Mouse (Mus musculus) thymus, postnatal 25 days (tissue): ENCODE results near the gene Spty2d1.
"Not testable (repeated sequence)": the region's sequence is repeated elsewhere in the genome, so short reads cannot be mapped to it uniquely, and the experiment has no call there.

Experiments used
- DNase-seq: peaks from one replicate; pipeline ENCODE4 v3.0.0; 2022

Spty2d1 gene

DNA sequence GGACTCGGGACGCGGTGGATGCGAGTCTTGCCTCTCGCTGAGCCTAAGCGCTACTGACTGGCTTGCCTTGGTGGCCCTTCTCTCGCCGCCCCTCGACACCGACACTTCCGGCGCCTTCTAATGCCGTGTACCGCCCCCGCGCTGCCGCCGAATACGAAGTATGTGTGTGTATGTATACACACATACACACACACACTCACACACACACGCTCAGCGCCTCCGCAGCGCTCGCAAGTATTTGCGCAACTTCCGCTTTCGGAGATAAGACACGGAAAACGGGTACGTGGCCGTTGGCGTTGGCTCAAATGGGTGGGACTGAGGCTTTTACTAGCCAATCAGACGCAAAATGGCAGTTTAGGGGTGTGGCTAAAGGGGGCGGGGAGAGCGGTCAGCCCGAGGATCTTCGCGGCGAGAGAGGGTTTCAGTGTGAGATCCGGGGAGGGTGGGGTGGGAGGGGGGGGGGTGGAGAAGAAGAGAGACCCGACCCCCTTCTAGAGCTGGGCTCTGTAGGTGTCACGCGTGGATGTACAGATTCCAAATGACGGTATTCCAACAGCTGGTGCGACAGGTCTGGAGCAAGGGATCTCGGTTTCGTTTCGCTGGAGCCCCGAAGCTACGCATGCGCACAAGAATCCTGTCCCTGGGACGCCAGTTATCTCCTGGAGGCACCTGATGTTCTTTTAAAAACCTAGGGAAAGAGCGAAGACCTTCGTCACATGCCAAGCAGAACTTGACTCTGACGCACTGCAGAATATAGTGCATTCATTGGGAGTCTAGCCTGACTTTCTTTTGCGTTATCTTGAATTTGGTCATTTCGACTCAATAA is at the start of gene Spty2d1:
TSS of gene Spty2d1 (minus strand) at position 244 of the 826 bp plus-strand sequence.
- peak; percentile 99 for DNase-seq

DNA sequence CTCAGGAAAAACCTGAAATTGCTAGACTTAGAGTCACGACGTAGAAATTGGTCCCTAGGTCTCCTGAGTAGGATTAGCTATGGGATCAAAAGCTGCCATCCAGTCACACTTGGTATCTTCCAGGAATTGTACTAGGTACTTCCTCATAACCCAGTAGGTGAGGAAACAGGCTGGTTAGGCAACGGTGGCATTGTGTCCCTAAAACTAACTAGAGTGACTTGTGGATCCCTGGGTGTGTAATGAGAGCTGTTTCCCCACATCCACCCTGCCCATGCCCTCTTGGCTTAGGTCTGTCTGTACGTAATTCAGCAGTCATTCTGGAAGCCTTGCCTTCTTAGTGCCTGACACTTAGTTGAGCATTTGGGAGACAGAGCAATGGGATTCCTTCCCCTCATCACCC is 48.1 kb upstream of the Spty2d1 start:
- DNase-seq = no peak

DNA sequence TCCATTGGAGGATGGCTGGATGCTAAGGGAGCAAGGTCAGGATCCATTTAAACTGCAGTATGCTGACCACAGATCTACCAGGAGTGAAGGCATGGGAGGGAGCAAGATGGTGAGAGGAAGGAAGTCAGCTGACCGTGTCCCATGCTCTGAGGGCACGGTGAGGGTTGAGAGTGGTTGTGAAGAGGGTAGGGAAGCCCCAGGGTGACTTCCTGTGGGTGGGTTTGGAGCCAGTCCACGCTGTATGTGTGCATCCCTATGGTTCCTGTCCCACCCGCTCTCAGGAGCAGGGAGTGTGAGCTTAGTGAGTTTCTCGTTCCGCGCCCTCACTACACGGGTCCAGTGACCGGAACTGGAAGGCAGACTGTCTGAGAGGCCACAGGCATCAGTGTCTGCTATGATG is 47.5 kb upstream of the Spty2d1 start:
- no peak for DNase-seq

DNA sequence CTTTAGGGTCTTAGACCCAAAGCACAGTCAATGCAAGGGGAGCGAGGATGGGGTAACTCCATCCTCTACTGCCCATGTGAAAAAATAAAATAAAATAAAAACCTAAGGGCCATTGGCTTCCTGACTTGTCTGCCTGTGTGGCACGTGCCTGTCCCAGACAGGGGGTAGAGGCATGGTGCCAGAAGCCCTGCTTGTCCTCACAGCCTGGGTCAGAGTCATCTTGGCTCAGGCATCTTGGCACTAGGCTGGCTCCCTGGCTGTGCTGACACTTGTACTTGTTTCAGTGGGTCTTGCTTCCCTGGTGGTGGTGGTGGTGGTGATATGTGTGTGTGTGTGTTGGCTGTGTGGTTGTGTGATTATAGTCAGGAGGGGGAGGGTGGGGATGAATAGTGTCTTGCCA is 46.5 kb upstream of the Spty2d1 start:
- DNase-seq = no peak

DNA sequence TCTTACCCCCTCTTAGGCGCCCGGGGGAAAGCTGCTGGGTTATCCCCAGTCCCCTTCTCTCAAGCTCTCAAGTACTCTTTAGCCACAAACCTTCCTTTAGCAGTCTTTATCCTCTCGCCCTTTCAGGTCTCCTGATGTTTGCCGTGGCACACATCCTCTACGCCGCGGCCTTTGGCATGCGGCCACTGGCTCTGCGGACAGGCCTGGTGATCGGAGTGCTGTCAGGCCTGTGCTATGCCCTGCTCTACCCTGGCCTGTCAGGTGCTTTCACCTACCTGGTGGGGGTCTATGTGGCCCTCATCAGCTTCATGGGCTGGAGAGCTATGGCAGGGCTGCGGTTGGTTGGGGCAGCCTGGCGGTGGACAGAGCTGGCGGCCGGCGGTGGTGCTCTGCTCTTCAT is 45.1 kb upstream of the Spty2d1 start:
- no peak for DNase-seq

DNA sequence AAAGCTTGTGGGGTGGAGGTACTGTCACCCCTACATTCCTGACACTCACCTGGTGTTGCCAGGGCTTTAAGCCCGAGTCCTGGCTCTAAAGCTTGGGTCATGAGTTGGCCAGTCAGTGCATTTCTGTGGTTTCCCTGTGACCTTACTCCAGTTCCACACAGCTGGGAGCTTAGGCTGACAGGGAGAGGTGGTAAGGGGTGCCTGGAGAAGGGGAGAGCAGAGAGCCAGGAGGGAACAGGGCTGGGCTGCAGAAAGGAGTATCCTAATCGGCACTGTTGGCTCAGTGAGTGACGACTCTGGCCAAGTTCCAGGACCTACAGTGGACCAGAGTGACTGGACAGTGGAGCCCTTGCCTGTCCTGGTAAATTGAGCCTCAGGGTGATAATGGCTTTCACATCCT is 44.1 kb upstream of the Spty2d1 start:
- no peak for DNase-seq

DNA sequence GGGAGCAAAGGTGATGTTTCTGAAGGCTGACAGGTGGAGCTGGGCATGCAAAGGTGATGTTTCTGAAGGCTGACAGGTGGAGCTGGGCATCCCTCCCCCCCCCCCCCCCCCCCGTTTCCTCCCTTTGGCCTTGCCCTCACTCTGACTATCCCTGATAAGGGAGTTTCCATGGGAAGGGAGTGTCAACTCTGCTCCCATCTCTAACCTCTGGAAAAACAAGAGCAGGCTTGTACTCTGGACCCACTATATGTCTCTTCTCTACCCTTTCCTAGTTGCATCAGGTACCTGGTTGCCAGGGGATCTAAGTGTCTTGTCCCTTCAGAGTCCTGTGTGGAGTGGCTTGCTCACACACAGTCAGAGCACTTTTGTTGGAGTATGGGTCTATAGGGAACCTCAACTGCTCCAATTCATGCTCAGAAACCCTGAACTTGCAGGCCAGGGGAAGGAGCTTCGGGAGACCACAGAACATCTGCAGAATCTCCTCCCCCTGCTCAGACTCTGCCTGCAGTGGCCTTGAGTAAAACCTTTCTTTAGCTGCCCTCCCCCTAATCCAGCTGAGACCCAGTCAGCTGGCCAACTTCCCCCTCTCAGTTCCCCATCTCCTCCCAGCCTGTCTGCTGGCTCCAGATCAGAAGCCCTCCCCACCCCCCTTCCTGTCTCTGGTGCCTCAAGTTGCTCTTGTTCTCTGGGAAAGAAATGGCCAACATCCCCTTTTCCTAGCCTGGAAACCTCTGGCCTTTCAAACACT is 43.4 kb upstream of the Spty2d1 start:
- DNase-seq = peak; percentile 21

DNA sequence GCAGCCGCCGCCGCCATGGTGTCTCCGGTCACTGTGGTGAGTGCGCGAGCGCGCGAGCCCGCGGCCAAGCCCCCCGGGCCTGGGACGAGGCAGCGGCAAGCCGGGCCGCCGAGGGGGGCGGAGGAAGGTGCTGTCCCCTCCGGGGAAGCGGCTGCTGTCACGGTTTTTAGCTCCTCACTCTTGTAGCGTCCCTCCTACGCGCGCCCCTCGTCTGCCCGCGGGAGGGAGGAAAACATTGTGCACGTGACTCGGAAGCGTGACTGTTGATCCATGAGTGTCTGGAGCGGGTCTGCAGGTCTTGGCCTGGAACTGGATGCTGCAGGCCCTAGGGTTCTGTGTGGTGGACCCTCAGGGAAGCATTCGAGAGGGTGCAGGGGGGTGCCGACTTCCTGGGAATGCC is 42.6 kb upstream of the Spty2d1 start:
- DNase-seq = no peak

DNA sequence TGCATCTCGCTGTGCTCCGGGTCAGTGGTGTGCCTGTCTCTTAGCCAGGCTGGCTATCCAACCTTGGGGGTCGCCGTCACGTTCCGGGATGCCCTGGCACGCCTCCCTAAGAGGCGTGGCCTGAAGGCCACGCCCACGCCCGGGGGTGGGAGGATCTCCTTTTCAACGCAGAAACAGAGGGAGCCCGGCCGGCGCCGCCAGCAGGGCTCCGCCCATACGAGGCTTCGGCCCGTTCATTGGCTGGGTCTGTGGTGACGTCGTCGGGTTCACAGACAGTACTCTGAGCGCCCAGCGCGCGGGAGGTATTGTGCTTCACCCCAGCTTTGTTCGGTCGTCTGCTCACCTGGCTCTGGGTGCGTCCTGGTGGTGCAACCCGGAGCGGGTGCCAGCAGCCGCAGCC is 42.2 kb upstream of the Spty2d1 start, which contains the start of gene Tmem86a:
TSS of gene Tmem86a (plus strand) at position 236 of the 400 bp plus-strand sequence.
- peak; percentile 97 for DNase-seq

DNA sequence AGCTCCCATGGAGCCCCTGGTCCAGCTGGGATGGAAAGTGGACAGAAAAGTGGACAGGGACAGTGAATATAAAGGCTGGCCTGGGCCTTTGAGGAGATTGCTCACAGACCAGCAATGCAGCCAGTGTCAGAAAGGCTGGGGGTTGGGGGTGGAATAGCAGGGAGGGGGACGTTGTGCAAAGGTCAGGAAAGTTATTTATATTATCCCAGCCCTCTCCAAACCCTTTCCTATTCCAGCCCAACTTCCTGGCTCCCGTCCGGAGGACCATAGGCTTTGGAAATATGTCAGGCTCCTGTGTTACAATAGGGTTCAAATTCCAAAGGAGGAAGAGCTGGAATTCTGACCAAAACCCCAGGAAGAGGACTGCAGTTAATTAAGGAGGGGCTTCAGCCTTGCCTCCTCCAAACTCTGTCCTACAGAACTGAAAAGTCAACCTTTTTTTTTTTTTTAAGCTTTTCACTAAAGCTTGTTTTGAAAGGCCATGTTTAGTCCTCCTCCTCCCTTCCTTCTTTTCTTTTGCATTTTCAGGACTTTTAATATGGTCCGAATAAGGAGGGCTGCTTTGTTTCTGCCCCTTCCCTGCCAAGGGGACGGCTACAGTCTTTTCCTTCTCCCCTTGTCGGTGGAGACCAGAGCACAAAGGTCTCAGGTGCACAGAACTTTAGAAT is 34.7 kb upstream of the Spty2d1 start:
- DNase-seq = no peak

DNA sequence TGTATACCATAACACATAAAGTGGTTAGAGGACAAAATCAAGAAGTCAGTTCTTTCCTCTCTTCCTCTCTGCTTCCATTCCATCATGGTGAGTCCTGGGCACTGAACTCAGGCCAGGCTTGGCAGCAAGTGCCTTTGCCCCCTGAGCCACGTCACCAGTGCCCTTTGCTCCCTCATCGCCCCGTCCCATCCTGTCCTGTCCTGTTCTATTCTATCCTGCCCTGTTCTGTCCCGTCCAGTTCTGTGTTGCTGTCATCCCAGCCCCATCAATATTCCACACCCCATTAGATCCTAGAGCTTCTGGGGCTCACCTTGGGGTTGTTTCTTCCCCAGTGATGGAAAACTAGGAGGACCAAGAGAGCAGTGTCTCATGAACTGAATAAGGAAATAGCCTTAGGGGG is 33.9 kb upstream of the Spty2d1 start:
- no peak for DNase-seq

DNA sequence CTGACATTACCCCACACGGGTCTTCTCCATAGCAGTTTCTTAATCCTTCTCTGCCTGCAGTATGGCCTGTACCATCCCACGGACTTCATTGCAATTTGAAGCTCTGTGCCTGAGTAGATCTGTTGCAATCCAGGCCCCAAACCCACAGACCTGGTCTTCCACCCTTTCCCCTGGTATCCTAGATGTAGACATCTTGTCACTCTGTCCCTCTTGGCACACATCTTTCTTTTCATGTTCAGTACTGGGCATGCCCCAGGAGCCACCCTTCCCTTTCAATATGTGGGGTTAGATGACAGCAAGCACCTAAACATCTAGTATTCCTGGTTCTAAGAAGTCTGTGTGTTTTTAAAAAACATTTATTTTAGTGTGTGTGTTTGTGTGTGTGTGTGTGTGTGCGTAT is 33.5 kb upstream of the Spty2d1 start:
- no peak for DNase-seq

DNA sequence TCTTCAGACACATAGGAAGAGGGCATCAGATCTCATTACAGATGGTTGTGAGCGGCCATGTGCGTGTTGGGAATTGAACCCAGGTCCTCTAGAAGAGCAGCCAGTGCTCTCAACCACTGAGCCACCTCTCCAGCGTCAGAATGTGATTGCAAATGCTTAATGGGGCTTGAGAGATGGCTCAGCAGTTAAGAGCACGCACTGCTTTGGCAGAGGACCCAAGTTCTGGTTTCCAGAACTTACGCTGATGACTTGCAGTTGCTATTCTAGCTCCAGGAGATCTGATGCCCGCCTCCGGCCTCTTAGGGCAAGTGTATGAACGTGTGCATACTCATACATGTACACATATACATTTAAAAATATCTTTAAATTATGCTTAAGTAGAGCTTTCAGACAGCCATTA is 27.2 kb upstream of the Spty2d1 start:
- DNase-seq = no peak

DNA sequence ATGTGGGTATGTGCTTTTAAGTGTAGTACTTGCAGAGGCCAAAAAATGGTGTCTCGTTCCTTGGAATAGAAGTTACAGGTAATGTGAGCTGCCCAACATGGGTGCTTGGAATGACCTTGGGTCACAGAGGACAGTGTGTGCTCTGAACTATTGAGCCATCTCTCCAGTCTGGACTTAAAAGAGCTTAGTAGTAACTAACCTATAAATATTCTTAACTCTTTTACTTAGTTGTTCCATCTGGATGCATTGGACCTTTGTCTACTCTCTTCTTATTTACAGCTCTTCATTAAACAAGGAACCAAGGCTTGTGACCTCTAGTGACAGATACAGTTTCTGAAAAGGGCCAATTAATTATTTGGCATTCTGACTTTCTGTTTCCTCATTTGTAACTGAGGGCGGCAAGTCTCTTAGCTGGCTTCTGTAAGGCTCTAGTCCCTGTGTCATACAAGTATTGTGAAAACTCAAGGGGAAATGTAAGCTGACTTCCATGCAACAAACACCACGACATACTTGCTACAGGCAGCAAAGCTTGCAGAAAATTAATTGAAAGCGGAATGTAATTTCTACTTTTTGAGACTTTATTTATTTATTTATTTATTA is 26.7 kb upstream of the Spty2d1 start:
- no peak for DNase-seq

DNA sequence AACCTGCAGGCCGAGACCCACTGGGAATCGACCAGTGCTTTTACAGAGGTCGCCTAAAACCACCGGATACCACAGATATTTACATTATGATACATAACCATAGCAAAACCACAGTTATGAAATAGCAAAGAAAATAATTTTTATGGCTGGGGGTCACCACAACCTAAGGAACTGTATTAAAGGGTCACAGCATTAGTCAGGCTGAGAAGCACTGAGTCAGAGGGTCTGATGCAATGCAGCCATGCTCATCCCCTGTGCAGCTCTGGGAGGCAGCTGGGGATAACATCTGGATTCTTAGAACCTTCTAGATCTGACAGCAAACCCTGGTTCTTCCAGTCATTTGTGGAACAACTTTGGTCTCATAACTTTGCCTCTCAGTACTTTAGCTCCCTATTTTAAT is 23.2 kb upstream of the Spty2d1 start:
- no peak for DNase-seq

DNA sequence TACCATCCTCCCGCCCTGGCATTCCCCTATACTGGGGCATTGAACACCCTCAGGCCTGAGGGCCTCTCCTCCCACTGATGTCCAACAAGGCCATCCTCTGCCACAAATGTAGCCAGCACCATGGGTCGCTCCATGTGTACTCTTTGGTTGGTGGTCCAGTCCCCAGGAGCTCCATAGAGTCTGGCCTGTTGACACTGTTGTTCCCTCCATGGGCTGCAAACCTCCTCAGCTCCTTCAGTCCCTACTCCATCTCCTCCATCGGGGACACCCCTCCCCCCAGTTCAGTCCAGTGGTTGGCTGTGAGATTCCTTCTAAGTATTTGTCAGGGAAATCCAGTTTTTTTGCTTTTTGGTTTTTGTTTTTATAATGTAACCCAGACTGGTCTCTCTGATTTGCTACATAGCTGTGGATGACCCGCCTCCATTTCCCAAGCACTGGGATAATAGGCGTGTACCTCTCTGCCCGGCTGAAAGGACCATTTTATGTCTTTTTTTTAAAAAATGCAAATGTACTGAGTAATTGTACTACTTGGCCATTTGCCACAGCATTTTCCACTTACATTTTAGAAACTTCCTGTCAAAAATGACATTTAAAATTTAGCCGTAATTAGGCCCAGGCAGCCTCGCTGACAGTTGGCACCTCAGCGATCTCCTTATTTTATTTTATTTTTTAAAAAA is 22.4 kb upstream of the Spty2d1 start:
- DNase-seq = no peak

DNA sequence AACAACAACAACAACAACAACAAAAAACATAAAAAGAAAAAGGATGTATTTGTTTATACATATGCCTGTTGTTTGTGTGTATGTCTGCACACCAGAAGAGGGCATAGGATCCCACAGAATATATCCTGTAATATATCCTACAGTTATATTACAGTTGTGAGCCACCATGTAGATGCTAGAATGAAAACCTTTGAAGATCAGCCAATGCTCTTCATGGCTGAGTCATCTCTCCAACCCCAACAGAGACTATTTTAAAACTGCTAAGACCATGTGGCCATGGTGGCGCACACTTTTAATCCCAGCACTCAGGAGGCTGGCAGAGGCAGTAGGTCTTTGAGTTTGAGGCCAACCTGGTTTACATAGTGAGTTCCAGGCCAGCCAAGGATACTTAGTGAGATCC is 19.3 kb upstream of the Spty2d1 start:
- no peak for DNase-seq

DNA sequence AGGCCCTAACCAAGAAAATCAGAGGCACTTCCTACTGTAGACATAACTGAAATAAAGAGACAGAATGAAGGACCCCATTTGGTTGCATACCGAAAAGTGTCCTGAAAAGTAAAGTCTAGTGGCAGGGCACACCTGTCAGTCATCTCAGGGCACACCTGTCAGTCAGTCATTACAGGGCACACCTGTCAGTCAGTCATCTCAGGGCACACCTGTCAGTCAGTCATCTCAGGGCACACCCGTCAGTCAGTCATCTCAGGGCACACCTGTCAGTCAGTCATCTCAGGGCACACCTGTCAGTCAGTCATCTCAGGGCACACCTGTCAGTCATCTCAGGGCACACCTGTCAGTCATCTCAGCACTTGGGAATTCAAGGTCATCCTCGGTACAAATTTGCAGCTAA is 18.7 kb upstream of the Spty2d1 start:
- DNase-seq = not testable (repeated sequence)

DNA sequence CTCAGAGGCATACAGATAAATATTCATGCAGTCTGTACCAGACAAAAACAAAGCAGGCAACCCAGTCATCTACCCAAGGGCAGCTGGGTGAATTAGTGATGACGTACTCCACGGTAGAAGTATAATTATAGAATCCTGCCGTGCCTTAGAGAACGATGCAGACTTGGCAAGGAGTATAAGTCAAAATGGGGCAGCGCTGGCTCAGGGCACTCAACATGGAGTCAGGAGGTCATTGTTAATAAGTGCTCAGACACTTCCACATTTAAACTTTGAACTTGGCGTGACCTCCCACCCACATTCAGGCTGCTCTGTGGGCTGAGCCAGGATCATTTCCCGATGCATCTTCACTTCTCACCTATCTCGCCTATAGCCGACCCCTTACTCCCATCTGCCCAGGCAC is 17.2 kb upstream of the Spty2d1 start:
- DNase-seq = no peak

DNA sequence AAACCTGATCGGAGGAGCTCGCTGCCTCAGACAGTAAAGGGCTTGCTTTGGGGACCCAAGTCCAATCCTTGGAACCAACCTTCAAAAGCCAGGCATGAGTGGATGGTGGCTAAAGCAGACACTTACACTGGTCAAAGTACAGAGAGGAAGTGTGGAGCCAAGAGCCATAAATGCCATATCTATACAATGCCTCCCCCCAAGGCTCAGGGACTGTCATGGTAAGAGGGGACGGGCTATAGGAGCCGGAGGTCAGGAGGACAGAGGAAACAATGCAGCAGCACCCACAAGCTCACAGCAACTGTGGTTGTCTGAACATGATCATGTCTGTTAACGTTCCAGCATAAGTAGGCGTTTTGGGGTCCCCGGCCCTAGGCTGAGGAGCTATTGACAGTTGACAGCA is 16.2 kb upstream of the Spty2d1 start:
- DNase-seq = no peak

DNA sequence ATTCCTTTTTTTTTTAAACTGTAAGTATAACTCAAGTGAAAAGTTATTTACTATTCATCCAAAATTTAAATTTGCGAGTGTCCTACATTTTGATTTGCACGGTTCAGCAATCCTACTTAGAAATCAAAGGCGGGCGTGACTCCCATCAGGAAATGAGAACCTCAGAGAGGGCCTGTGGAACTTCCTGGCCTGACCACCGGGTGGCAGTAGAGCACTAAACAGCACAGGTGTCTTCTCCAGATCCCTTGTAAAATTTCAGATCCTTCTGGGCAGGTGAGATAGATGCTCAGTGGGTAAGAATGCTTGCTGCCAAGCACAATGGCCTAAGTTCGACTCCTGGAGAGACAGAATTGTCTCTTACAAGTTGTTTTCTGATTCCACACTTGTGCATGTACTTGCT is 15.3 kb upstream of the Spty2d1 start:
- DNase-seq = peak; percentile 86

DNA sequence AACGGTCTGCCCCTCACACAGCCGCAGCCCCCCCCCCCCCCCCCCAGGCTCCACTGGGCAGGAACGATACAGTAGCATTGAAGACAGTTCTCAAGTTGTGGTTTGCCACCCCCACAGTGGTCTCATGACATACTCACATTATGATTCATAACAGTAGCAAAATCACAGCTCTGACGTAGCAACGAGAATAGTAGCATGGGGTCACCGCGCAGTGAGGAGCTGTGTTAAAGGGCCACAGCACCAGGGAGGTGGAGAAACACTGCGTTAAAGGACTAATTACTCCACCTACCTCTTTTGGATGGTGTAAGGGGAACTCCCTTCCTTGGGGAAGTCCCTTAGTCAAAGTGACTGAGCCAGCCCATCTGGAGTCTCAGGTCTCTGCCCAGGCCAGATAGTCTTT is 14.3 kb upstream of the Spty2d1 start:
- DNase-seq = no peak

DNA sequence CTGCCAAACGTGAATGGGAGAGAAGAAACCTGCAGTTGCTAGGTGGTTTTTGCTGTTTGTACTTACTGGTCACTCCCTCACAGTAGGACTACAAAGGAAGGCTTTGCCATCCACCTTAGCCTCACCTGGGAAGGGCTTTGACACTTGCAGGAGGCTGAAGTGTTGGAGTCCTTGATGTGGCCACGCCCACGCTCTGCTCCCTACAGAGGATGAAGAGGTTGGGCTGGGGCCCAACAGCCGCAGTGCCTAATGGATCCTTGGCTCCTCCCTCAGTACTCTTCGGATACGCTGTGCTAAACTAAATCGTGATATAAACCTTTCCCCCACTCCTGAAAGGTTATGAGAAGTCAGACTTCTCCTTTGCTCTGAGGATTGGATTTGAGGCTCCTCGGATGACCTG is 12.7 kb upstream of the Spty2d1 start:
- DNase-seq = no peak
